Mouse (Mus musculus): ENCODE data around the gene Caskin1. TPM values are rescaled to one million over a fixed set of nuclear protein-coding genes. Genes with fewer than 3 reads are reported as not detected.

Caskin1 gene
- total and polyA plus RNA-seq, 2 experiments from 2014 or later, result 0.11 to 0.14 TPM

DNA sequence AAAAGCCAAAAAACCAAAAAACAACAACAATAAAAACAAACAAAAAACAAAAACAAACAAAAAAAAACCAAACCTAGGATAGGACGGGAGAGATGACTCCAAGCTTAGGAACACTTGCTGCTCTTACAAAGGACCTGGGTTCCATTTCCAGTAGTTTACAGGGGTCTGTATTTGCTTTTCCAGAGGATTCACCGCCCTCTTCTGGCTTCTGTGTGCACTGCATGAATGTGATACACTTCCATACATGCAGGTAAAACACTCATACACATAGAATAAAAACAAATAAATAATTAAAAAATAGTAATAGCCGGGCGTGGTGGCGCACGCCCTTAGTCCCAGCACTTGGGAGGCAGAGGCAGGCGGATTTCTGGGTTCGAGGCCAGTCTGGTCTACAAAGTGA, 50.5 kb downstream of the Caskin1 start:
- ATAC-seq (ENCODE audit: insufficient read depth, low read depth) (no peak), DNase-seq (ENCODE audit: low spot score) (no peak)
- no peak overlapping the region for H3K4me3 ChIP-seq (ENCODE audit: low read depth, low read length)
- H3K27me3 ChIP-seq (ENCODE audit: control insufficient read depth, insufficient read depth, low read length), result no peaks in the 10 kb centered on the region
- TF ChIP-seq EP300 (IDR thresholded peaks at IDR 0.05; ENCODE audit: low read depth) (no peak), CTCF (IDR thresholded peaks at IDR 0.05; ENCODE audit: low read depth) (peak; percentile 58)
- no peak overlapping the region for H3K4me2 ChIP-seq (ENCODE audit: low read depth, low read length)
- 62% methylated on average over 8 of the region's 8 CpGs for WGBS
- no peaks in the 10 kb centered on the region for H3K36me3 ChIP-seq (replicated peaks; ENCODE audit: control insufficient read depth, insufficient read depth, low read length)
- H3K4me1 ChIP-seq (ENCODE audit: control insufficient read depth, insufficient read depth), result no peaks in the 10 kb centered on the region
- no peaks in the 10 kb centered on the region for H3K9me3 ChIP-seq (replicated peaks; ENCODE audit: control insufficient read depth, low read length)
- no peak overlapping the region for H3K27ac ChIP-seq (ENCODE audit: low read depth)
- H3K9ac ChIP-seq (replicated peaks; ENCODE audit: low read depth, low read length), result no peak overlapping the region

DNA sequence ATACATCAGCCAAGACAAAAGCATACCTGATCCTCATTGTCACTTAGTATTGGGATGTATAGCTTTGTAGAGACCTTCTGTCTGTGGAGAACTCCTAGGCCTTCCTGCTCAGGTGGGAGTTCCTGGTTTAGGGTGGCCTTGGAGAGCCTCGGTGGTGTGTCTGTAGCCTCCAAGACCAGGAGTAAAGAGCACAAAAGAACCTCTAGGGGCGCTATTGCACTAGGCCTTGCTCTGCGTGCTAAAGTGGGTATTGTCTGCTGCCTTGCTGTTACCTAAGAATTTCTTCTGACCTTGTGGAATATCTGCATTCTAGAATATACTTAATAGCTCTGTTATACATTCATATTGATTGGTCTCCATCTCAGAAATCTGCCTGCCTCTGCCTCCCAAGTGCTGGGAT, 52.0 kb downstream of the Caskin1 start:
- H3K4me2 ChIP-seq (ENCODE audit: low read depth, low read length), result no peak overlapping the region
- H3K9ac ChIP-seq (replicated peaks; ENCODE audit: low read depth, low read length), result no peak overlapping the region
- no peak for TF ChIP-seq EP300 (IDR thresholded peaks at IDR 0.05; ENCODE audit: low read depth)
- TF ChIP-seq CTCF (IDR thresholded peaks at IDR 0.05; ENCODE audit: low read depth), result peak; percentile 70
- H3K27me3 ChIP-seq (ENCODE audit: control insufficient read depth, insufficient read depth, low read length), result no peaks in the 10 kb centered on the region
- H3K4me1 ChIP-seq (ENCODE audit: control insufficient read depth, insufficient read depth), result no peaks in the 10 kb centered on the region
- no peaks in the 10 kb centered on the region for H3K9me3 ChIP-seq (replicated peaks; ENCODE audit: control insufficient read depth, low read length)
- ATAC-seq (ENCODE audit: insufficient read depth, low read depth) (peak; percentile 67), DNase-seq (ENCODE audit: low spot score) (peak; percentile 64)
- WGBS, result 9% methylated on average over 3 of the region's 3 CpGs
- H3K4me3 ChIP-seq (ENCODE audit: low read depth, low read length), result no peak overlapping the region
- no peak overlapping the region for H3K27ac ChIP-seq (ENCODE audit: low read depth)
- H3K36me3 ChIP-seq (replicated peaks; ENCODE audit: control insufficient read depth, insufficient read depth, low read length), result no peaks in the 10 kb centered on the region

DNA sequence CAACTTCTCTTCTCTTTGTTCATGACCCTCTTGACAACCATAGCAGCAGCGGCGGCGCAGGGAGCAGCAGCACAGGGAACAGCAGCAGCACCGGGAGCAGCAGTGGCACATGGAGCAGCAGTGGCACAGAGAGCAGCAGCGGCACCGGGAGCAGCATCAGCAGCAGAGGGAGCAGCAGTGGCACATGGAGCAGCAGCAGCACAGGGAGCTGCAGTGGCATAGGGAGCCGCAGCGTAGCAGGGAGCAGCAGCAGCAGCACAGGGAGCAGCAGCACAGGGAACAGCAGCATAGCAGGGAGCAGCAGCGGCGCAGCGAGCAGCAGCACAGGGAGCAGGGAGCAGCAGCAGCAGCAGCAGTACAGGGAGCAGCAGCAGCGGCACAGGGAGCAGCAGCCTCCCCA, 56.2 kb downstream of the Caskin1 start:
- ATAC-seq (ENCODE audit: insufficient read depth, low read depth), result no peak
- DNase-seq (ENCODE audit: low spot score), result no peak
- H3K9ac ChIP-seq (replicated peaks; ENCODE audit: low read depth, low read length), result no peak overlapping the region; the same call in 1 of the 2 replicates
- 18% methylated on average over 12 of the region's 12 CpGs for WGBS
- H3K36me3 ChIP-seq (replicated peaks; ENCODE audit: control insufficient read depth, insufficient read depth, low read length), result no peaks in the 10 kb centered on the region
- no peaks in the 10 kb centered on the region for H3K9me3 ChIP-seq (replicated peaks; ENCODE audit: control insufficient read depth, low read length)
- TF ChIP-seq CTCF (IDR thresholded peaks at IDR 0.05; ENCODE audit: low read depth), result no peak
- TF ChIP-seq EP300 (IDR thresholded peaks at IDR 0.05; ENCODE audit: low read depth), result no peak
- H3K4me3 ChIP-seq (ENCODE audit: low read depth, low read length), result no peak overlapping the region
- no peaks in the 10 kb centered on the region for H3K27me3 ChIP-seq (ENCODE audit: control insufficient read depth, insufficient read depth, low read length)
- H3K4me1 ChIP-seq (ENCODE audit: control insufficient read depth, insufficient read depth), result 0 out of 2 replicates have a peak, but pooled peaks cover 4% of the 10 kb centered on the region
- H3K4me2 ChIP-seq (ENCODE audit: low read depth, low read length), result no peak overlapping the region
- H3K27ac ChIP-seq (ENCODE audit: low read depth), result no peak overlapping the region

DNA sequence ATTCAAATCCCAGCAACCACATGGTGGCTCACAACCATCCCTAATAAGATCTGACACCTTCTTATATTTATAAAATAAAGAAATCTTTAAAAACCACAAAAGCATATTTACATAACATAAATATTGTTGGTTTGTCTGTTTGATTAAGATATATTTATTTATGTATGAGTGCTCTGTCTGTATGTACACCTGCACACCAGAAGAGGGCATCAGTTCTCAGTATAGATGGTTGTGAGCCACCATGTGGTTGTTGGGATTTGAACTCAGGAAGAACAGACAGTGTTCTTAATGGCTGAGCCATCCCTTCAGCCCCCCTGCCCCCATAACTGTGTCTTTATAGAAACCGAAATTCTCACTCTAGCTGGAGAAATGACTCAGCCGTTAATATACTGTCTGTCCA, 56.8 kb downstream of the Caskin1 start:
- H3K4me3 ChIP-seq (ENCODE audit: low read depth, low read length), result no peak overlapping the region
- H3K27ac ChIP-seq (ENCODE audit: low read depth), result no peak overlapping the region
- 0 out of 2 replicates have a peak, but pooled peaks cover 4% of the 10 kb centered on the region for H3K4me1 ChIP-seq (ENCODE audit: control insufficient read depth, insufficient read depth)
- H3K36me3 ChIP-seq (replicated peaks; ENCODE audit: control insufficient read depth, insufficient read depth, low read length), result no peaks in the 10 kb centered on the region
- WGBS, result 89% methylated on average over 2 of the region's 2 CpGs
- no peaks in the 10 kb centered on the region for H3K27me3 ChIP-seq (ENCODE audit: control insufficient read depth, insufficient read depth, low read length)
- TF ChIP-seq EP300 (IDR thresholded peaks at IDR 0.05; ENCODE audit: low read depth) (no peak), CTCF (IDR thresholded peaks at IDR 0.05; ENCODE audit: low read depth) (0 out of 2 replicates have a peak, but pooled peaks have one; percentile 2)
- H3K9ac ChIP-seq (replicated peaks; ENCODE audit: low read depth, low read length), result no peak overlapping the region
- no peak overlapping the region for H3K4me2 ChIP-seq (ENCODE audit: low read depth, low read length)
- no peak for ATAC-seq (ENCODE audit: insufficient read depth, low read depth)
- DNase-seq (ENCODE audit: low spot score), result no peak
- no peaks in the 10 kb centered on the region for H3K9me3 ChIP-seq (replicated peaks; ENCODE audit: control insufficient read depth, low read length)

DNA sequence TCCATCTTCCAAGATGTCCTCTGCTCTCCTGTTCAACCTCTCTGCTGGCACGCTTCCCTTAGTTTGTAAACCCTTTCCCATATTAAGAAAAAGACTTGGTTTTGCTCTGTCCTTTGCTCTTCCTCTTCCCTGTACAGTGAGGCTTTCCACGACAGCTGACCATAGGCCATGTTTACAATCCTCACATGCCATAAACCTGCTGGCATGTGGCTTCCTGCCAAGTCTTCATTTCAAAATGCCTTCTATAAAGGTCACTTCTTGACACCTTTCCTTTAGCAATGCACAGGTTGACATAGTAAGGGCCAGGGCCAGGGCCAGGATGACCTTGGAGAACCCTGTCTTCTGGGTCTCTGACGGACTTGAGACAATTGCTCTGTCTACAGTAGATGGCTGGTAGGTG, 57.8 kb downstream of the Caskin1 start:
- Histone ChIP-seq H3K4me2 (ENCODE audit: low read depth, low read length) (no peak overlapping the region), H3K27ac (ENCODE audit: low read depth) (no peak overlapping the region), H3K9ac (replicated peaks; ENCODE audit: low read depth, low read length) (no peak overlapping the region), H3K4me3 (ENCODE audit: low read depth, low read length) (no peak overlapping the region), H3K9me3 (replicated peaks; ENCODE audit: control insufficient read depth, low read length) (no peaks in the 10 kb centered on the region), H3K36me3 (replicated peaks; ENCODE audit: control insufficient read depth, insufficient read depth, low read length) (no peaks in the 10 kb centered on the region), H3K4me1 (ENCODE audit: control insufficient read depth, insufficient read depth) (peaks cover 13% of the 10 kb centered on the region), H3K27me3 (ENCODE audit: control insufficient read depth, insufficient read depth, low read length) (no peaks in the 10 kb centered on the region)
- DNase-seq (ENCODE audit: low spot score) (no peak), ATAC-seq (ENCODE audit: insufficient read depth, low read depth) (no peak)
- WGBS, result 62% methylated on average over 3 of the region's 3 CpGs
- TF ChIP-seq EP300 (IDR thresholded peaks at IDR 0.05; ENCODE audit: low read depth), result no peak
- TF ChIP-seq CTCF (IDR thresholded peaks at IDR 0.05; ENCODE audit: low read depth), result no peak

DNA sequence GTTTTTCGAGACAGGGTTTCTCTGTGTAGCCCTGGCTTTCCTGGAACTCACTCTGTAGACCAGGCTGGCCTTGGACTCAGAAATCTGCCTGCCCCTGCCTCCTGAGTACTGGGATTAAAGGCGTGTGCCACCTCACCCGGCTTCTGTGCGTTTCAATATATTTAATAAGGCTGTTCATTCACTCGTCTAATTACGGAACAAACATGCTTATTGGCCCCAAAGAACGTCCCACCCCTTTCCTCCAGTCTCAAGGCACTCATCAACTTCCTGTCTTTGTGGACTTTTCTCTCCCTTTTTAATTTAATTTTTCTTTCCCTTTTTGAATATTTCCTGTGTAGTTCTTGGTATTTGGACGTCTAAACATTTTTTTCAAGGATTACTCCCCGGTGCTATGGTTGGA, 60.0 kb downstream of the Caskin1 start:
- H3K4me2 ChIP-seq (ENCODE audit: low read depth, low read length), result peak overlapping the region; percentile 93
- H3K36me3 ChIP-seq (replicated peaks; ENCODE audit: control insufficient read depth, insufficient read depth, low read length), result no peaks in the 10 kb centered on the region
- H3K9ac ChIP-seq (replicated peaks; ENCODE audit: low read depth, low read length), result no peak overlapping the region
- H3K27me3 ChIP-seq (ENCODE audit: control insufficient read depth, insufficient read depth, low read length), result no peaks in the 10 kb centered on the region
- DNase-seq (ENCODE audit: low spot score), result no peak
- ATAC-seq (ENCODE audit: insufficient read depth, low read depth), result no peak
- H3K4me1 ChIP-seq (ENCODE audit: control insufficient read depth, insufficient read depth), result peaks cover 16% of the 10 kb centered on the region
- 38% methylated on average over 9 of the region's 9 CpGs for WGBS
- no peaks in the 10 kb centered on the region for H3K9me3 ChIP-seq (replicated peaks; ENCODE audit: control insufficient read depth, low read length)
- H3K27ac ChIP-seq (ENCODE audit: low read depth), result peak overlapping the region; percentile 82
- peak overlapping the region; percentile 81 for H3K4me3 ChIP-seq (ENCODE audit: low read depth, low read length)
- no peak for TF ChIP-seq EP300 (IDR thresholded peaks at IDR 0.05; ENCODE audit: low read depth)
- TF ChIP-seq CTCF (IDR thresholded peaks at IDR 0.05; ENCODE audit: low read depth), result no peak

Measured in heart, postnatal 0 days (tissue).